Mouse (Mus musculus) cortical plate, adult 2 months (tissue): ENCODE results near the gene Aldh3a2.

Source experiments
- CTCF ChIP-seq: fragments of 200-500 bp; IDR thresholded peaks from 2 replicates; pipeline ENCODE4 v1.5.1; 2011; ENCODE audit warnings: mild to moderate bottlenecking, control low read depth, low read length; ENCODE audit not compliant: insufficient read depth; ENCODE audit errors: extremely low read depth
- POLR2A ChIP-seq: fragments of 200-500 bp; IDR thresholded peaks from 2 replicates; pipeline ENCODE4 v1.6.1; 2011; ENCODE audit warnings: mild to moderate bottlenecking, low read length, control low read depth; ENCODE audit not compliant: insufficient read depth; ENCODE audit errors: extremely low read depth

- TF ChIP-seq POLR2A (no peak), CTCF (no peak)
These were observed 91.5 kb downstream of the Aldh3a2 start for GRCm38 (mm10) chr11:61175778-61176177.
